Mouse (Mus musculus) heart, embryonic 10.5 days (tissue): Measurements from ENCODE around the gene Lmo7. TPM values are rescaled to one million over a fixed set of nuclear protein-coding genes. Genes with fewer than 3 reads are reported as not detected.

Experiments
- DNase-seq: peaks from one replicate; pipeline ENCODE4 v3.0.0-alpha.2; 2017; ENCODE audit warnings: low spot score
- H3K27ac ChIP-seq: fragments of 300-500 bp; sonication (generic); 2 replicates; pipeline ENCODE4 v1.5.1; 2016; ENCODE audit warnings: mild to moderate bottlenecking
- H3K27me3 ChIP-seq: fragments of 300-500 bp; sonication (generic); 2 replicates; pipeline ENCODE4 v1.6.1; 2016; ENCODE audit warnings: mild to moderate bottlenecking; ENCODE audit not compliant: poor library complexity, insufficient read depth, severe bottlenecking
- H3K36me3 ChIP-seq: fragments of 300-500 bp; sonication (generic); 2 replicates; pipeline ENCODE4 v1.6.1; 2016; ENCODE audit warnings: mild to moderate bottlenecking, moderate library complexity
- H3K4me1 ChIP-seq: fragments of 300-500 bp; sonication (generic); 2 replicates; pipeline ENCODE4 v1.6.1; 2016; ENCODE audit warnings: mild to moderate bottlenecking
- H3K4me3 ChIP-seq: fragments of 300-500 bp; sonication (generic); 2 replicates; pipeline ENCODE4 v1.5.1; 2016; ENCODE audit warnings: mild to moderate bottlenecking, moderate library complexity
- H3K9me3 ChIP-seq: fragments of 300-500 bp; sonication (generic); 2 replicates; pipeline ENCODE4 v1.6.1; 2016; ENCODE audit warnings: mild to moderate bottlenecking, moderate library complexity
- WGBS: fragments of 180-500 bp; shearing (Covaris S2); methylation state at CpG from one replicate; pipeline ENCODE4 v1.1.7; 2016; 5-methylcytosine and 5-hydroxymethylcytosine counted together
- polyA plus RNA-seq: library from polyadenylated mRNA; unstranded; fragments of >200 nt; fragmentation: Nextera tagmentation; extraction: Ambion mirVana; gene quantifications from 2 replicates; pipeline ENCODE4 v1.2.1, GENCODE M21; 2016

Lmo7 gene
- polyA plus RNA-seq, 1 experiment from 2014 or later: 79.4 TPM

- Histone ChIP-seq H3K4me1 (peaks cover 45% of the 10 kb centered on the region), H3K9me3 (no peaks in the 10 kb centered on the region), H3K4me3 (no peak overlapping the region), H3K36me3 (peaks cover 3% of the 10 kb centered on the region; the same call in 1 of the 2 replicates), H3K27ac (peak overlapping the region; percentile 63), H3K27me3 (no peaks in the 10 kb centered on the region)
- 22% methylated on average over 8 of the region's 8 CpGs for WGBS
- DNase-seq: no peak
These were observed 116.5 kb downstream of the Lmo7 start for GRCm38 (mm10) chr14:101846097-101846882.

GRCm38 (mm10) chr14:101847520-101847919 is 117.8 kb downstream of the Lmo7 start:
- Histone ChIP-seq H3K4me1 (peaks cover 45% of the 10 kb centered on the region), H3K9me3 (no peaks in the 10 kb centered on the region), H3K4me3 (no peak overlapping the region), H3K27me3 (no peaks in the 10 kb centered on the region), H3K36me3 (peaks cover 8% of the 10 kb centered on the region; the same call in 1 of the 2 replicates), H3K27ac (no peak overlapping the region)
- WGBS: 6% methylated on average over 7 of the region's 7 CpGs
- no peak for DNase-seq

DNA sequence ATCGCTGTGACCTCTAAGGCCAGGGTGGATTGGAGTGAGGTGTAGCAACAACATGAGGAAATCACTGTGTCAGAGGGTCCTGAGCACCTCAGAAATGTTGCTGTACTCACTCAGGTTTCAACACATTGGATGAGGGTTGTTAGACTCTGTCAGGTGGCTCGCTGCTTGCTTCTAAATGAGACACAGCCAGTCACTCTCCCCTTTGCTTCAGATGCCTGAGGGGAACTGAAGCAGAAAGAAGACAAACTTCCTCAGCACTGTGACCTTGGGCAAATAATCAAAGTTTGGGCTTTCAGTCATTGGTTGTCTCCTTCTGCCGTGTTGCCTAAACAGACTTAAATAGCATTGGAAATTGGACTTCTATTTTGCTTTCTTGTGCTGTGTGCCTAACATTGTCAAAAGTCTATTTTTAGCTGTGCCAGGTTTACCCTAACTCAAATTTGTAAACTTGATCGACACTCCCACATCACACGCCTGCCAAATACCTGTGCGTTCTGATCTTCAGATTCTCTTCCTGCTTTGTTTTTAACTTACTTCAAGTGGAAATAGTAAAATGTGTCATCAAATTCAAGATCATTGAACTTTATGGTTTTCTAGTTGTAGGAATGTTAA is 122.9 kb downstream of the Lmo7 start:
- no peak for DNase-seq
- Histone ChIP-seq H3K27ac (peak overlapping the region; percentile 31; the same call in 1 of the 2 replicates), H3K4me1 (peaks cover 22% of the 10 kb centered on the region), H3K9me3 (no peaks in the 10 kb centered on the region), H3K36me3 (peaks cover 8% of the 10 kb centered on the region; the same call in 1 of the 2 replicates), H3K4me3 (no peak overlapping the region), H3K27me3 (no peaks in the 10 kb centered on the region)
- WGBS: 65% methylated on average over 6 of the region's 6 CpGs

- WGBS: 85% methylated on average over 1 of the region's 1 CpGs
- Histone ChIP-seq H3K4me1 (peaks cover 17% of the 10 kb centered on the region), H3K4me3 (no peak overlapping the region), H3K27me3 (no peaks in the 10 kb centered on the region), H3K27ac (peak overlapping the region; percentile 31; the same call in 1 of the 2 replicates), H3K9me3 (no peaks in the 10 kb centered on the region), H3K36me3 (peaks cover 8% of the 10 kb centered on the region; the same call in 1 of the 2 replicates)
- no peak for DNase-seq
These were observed 123.5 kb downstream of the Lmo7 start for GRCm38 (mm10) chr14:101853207-101853606.

GRCm38 (mm10) chr14:101853722-101854121 is 124.0 kb downstream of the Lmo7 start:
- Histone ChIP-seq H3K27ac (no peak overlapping the region), H3K36me3 (peaks cover 8% of the 10 kb centered on the region; the same call in 1 of the 2 replicates), H3K9me3 (no peaks in the 10 kb centered on the region), H3K4me1 (peaks cover 17% of the 10 kb centered on the region), H3K4me3 (no peak overlapping the region), H3K27me3 (no peaks in the 10 kb centered on the region)
- WGBS: 34% methylated on average over 4 of the region's 4 CpGs
- DNase-seq: no peak

DNA sequence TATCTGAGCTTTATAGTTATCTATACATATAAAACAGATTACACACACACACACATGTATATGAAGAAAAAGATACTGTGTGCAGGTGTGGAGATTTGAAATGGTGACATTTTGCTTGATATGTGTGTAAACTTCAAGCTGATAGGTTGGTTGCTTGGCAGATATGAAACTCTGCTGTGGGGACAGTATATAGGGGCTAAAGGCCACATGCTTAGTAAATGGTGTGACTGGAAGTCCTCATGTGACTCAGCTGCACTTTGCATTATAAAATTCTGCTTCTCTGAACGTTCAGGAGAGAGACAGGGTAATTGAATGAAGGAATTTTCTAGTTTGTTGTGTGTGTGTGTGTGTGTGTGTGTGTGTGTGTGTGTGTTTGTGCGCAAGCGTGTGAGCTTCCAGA is 124.5 kb downstream of the Lmo7 start:
- peaks cover 8% of the 10 kb centered on the region; the same call in 1 of the 2 replicates for H3K36me3 ChIP-seq
- H3K9me3 ChIP-seq: no peaks in the 10 kb centered on the region
- H3K4me1 ChIP-seq: peaks cover 17% of the 10 kb centered on the region
- no peak overlapping the region for H3K27ac ChIP-seq
- no peak overlapping the region for H3K4me3 ChIP-seq
- WGBS: 88% methylated on average over 3 of the region's 3 CpGs
- no peak for DNase-seq
- H3K27me3 ChIP-seq: no peaks in the 10 kb centered on the region

- WGBS: 63% methylated on average over 8 of the region's 8 CpGs
- Histone ChIP-seq H3K36me3 (no peaks in the 10 kb centered on the region), H3K9me3 (no peaks in the 10 kb centered on the region), H3K4me3 (no peak overlapping the region), H3K27me3 (no peaks in the 10 kb centered on the region), H3K4me1 (peaks cover 5% of the 10 kb centered on the region; the same call in 1 of the 2 replicates), H3K27ac (peak overlapping the region; percentile 31)
- no peak for DNase-seq
These were observed 129.6 kb downstream of the Lmo7 start for GRCm38 (mm10) chr14:101859305-101859886.

- H3K27ac ChIP-seq: no peak overlapping the region
These were observed 132.3 kb downstream of the Lmo7 start for GRCm38 (mm10) chr14:101862088-101862487.

GRCm38 (mm10) chr14:101867071-101867733 is 137.4 kb downstream of the Lmo7 start:
- H3K9me3 ChIP-seq: no peaks in the 10 kb centered on the region

More at GRCm38 (mm10) chr14:101862088-101862487, 132.3 kb downstream of the Lmo7 start:
- Histone ChIP-seq H3K4me3 (no peak overlapping the region), H3K9me3 (no peaks in the 10 kb centered on the region), H3K4me1 (peaks cover 9% of the 10 kb centered on the region; the same call in 1 of the 2 replicates), H3K27me3 (no peaks in the 10 kb centered on the region), H3K36me3 (no peaks in the 10 kb centered on the region)
- no peak for DNase-seq
- 66% methylated on average over 3 of the region's 3 CpGs for WGBS

GRCm38 (mm10) chr14:101869145-101869544 is 139.4 kb downstream of the Lmo7 start:
- Histone ChIP-seq H3K9me3 (no peaks in the 10 kb centered on the region), H3K4me3 (no peak overlapping the region), H3K36me3 (no peaks in the 10 kb centered on the region), H3K27me3 (no peaks in the 10 kb centered on the region), H3K27ac (peak overlapping the region; percentile 59), H3K4me1 (peaks cover 51% of the 10 kb centered on the region)
- no peak for DNase-seq
- WGBS: 44% methylated on average over 6 of the region's 6 CpGs

More at GRCm38 (mm10) chr14:101867071-101867733, 137.4 kb downstream of the Lmo7 start:
- H3K4me1 ChIP-seq: peaks cover 42% of the 10 kb centered on the region
- H3K27me3 ChIP-seq: no peaks in the 10 kb centered on the region
- H3K4me3 ChIP-seq: no peak overlapping the region
- no peaks in the 10 kb centered on the region for H3K36me3 ChIP-seq
- no peak for DNase-seq
- 38% methylated on average over 10 of the region's 10 CpGs for WGBS
- H3K27ac ChIP-seq: peak overlapping the region; percentile 77

DNA sequence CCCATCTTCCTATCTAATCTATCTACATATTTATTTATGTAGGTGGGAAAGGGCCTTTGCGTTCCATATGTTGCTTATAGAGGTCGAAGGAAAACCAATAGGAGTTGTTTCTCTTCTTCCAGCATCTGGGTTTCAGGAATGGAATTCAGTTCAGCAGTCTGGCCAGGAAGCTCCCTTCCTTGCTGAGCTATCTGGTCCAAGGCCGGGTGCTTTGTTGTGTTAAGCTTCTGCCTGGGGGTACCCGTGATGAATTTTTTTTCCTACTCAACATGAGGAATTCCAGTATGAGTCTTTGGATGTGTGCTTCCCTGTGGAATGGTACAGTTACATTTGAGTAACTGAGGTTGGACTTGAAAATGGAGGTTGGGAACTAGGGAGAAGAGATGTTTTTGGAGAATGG is 139.9 kb downstream of the Lmo7 start:
- Histone ChIP-seq H3K4me1 (peaks cover 51% of the 10 kb centered on the region), H3K36me3 (no peaks in the 10 kb centered on the region), H3K9me3 (no peaks in the 10 kb centered on the region), H3K27ac (no peak overlapping the region), H3K27me3 (no peaks in the 10 kb centered on the region), H3K4me3 (no peak overlapping the region)
- 56% methylated on average over 4 of the region's 4 CpGs for WGBS
- no peak for DNase-seq

- Histone ChIP-seq H3K4me3 (no peak overlapping the region), H3K4me1 (peaks cover 51% of the 10 kb centered on the region)
- no peak for DNase-seq
These were observed 140.6 kb downstream of the Lmo7 start for GRCm38 (mm10) chr14:101870171-101870902.

More at GRCm38 (mm10) chr14:101870171-101870902, 140.6 kb downstream of the Lmo7 start:
- H3K36me3 ChIP-seq: no peaks in the 10 kb centered on the region
- H3K27me3 ChIP-seq: no peaks in the 10 kb centered on the region
- peak overlapping the region; percentile 39 for H3K27ac ChIP-seq
- no peaks in the 10 kb centered on the region for H3K9me3 ChIP-seq
- 65% methylated on average over 9 of the region's 9 CpGs for whole genome bisulfite sequencing
